Mouse (Mus musculus): ENCODE results near the gene Trim31. TPM values are rescaled to one million over a fixed set of nuclear protein-coding genes. Genes with fewer than 3 reads are reported as not detected.

The Trim31 gene
- polyA plus RNA-seq, 1 experiment = not detected

- no peak overlapping the region for H3K4me2 ChIP-seq (ENCODE audit: low read depth)
- TF ChIP-seq USF1 (IDR thresholded peaks at IDR 0.05; ENCODE audit: low read depth) = no peak
- no peak for TF ChIP-seq MAX (IDR thresholded peaks at IDR 0.05; ENCODE audit: low read depth)
- TF ChIP-seq CEBPB (IDR thresholded peaks at IDR 0.05; ENCODE audit: insufficient read depth, poor library complexity, severe bottlenecking) = no peak
- TF ChIP-seq MYOG (IDR thresholded peaks at IDR 0.05; ENCODE audit: control insufficient read depth in 1 of 3, insufficient read depth in 1 of 3, insufficient read length in 2 of 3, low read depth in 2 of 3) = no peak
- TF ChIP-seq TCF12 (IDR thresholded peaks at IDR 0.05; ENCODE audit: insufficient read depth, poor library complexity, severe bottlenecking) = no peak
- no peak for TF ChIP-seq POLR2A (IDR thresholded peaks at IDR 0.05; ENCODE audit: insufficient read length, low read depth)
- no peak for TF ChIP-seq SRF (IDR thresholded peaks at IDR 0.05; ENCODE audit: control insufficient read depth, insufficient read length, low read depth)
- TF ChIP-seq TCF3 (IDR thresholded peaks at IDR 0.05; ENCODE audit: insufficient read length, low read depth) = no peak
- no peak for TF ChIP-seq REST (IDR thresholded peaks at IDR 0.05; ENCODE audit: insufficient read depth, insufficient read length)
- TF ChIP-seq POLR2AphosphoS2 (IDR thresholded peaks at IDR 0.05; ENCODE audit: insufficient read length, low read depth) = no peak
- TF ChIP-seq MYOD1 (IDR thresholded peaks at IDR 0.05; ENCODE audit: control insufficient read depth in 1 of 3, insufficient read length in 2 of 3, low read depth in 2 of 3) = no peak
Measured at GRCm38 (mm10) chr17:36855484-36855883, 42.4 kb upstream of the Trim31 start.

GRCm38 (mm10) chr17:36856236-36856635 is 41.7 kb upstream of the Trim31 start:
- no peaks in the 10 kb centered on the region for H3K79me2 ChIP-seq (ENCODE audit: control insufficient read depth, insufficient read depth)
- H3K4me2 ChIP-seq (ENCODE audit: low read depth) = no peak overlapping the region
- H3ac ChIP-seq (ENCODE audit: control insufficient read depth, insufficient read length) = no peak overlapping the region
- H3K4me3 ChIP-seq = no peak overlapping the region
- TF ChIP-seq E2F4 (IDR thresholded peaks at IDR 0.05; ENCODE audit: insufficient read depth) (no peak), CEBPB (IDR thresholded peaks at IDR 0.05; ENCODE audit: insufficient read depth, poor library complexity, severe bottlenecking) (no peak), TCF12 (IDR thresholded peaks at IDR 0.05; ENCODE audit: insufficient read depth, poor library complexity, severe bottlenecking) (no peak), SRF (IDR thresholded peaks at IDR 0.05; ENCODE audit: control insufficient read depth, insufficient read length, low read depth) (no peak), POLR2AphosphoS2 (IDR thresholded peaks at IDR 0.05; ENCODE audit: insufficient read length, low read depth) (no peak), MYOG (IDR thresholded peaks at IDR 0.05; ENCODE audit: control insufficient read depth in 1 of 3, insufficient read depth in 1 of 3, insufficient read length in 2 of 3, low read depth in 2 of 3) (no peak), POLR2A (IDR thresholded peaks at IDR 0.05; ENCODE audit: insufficient read length, low read depth) (no peak), MYOD1 (IDR thresholded peaks at IDR 0.05; ENCODE audit: control insufficient read depth in 1 of 3, insufficient read length in 2 of 3, low read depth in 2 of 3) (no peak), USF1 (IDR thresholded peaks at IDR 0.05; ENCODE audit: low read depth) (no peak), REST (IDR thresholded peaks at IDR 0.05; ENCODE audit: insufficient read depth, insufficient read length) (no peak), MAX (IDR thresholded peaks at IDR 0.05; ENCODE audit: low read depth) (no peak), TCF3 (IDR thresholded peaks at IDR 0.05; ENCODE audit: insufficient read length, low read depth) (no peak)
- no peaks in the 10 kb centered on the region for H3K27me3 ChIP-seq (ENCODE audit: control insufficient read depth, insufficient read depth, insufficient read length)
- peaks cover 12% of the 10 kb centered on the region for H3K36me3 ChIP-seq (ENCODE audit: control insufficient read depth, insufficient read depth)

More at GRCm38 (mm10) chr17:36855484-36855883, 42.4 kb upstream of the Trim31 start:
- Histone ChIP-seq H3K4me3 (no peak overlapping the region), H3K27me3 (ENCODE audit: control insufficient read depth, insufficient read depth, insufficient read length) (no peaks in the 10 kb centered on the region), H3K79me2 (ENCODE audit: control insufficient read depth, insufficient read depth) (no peaks in the 10 kb centered on the region), H3K36me3 (ENCODE audit: control insufficient read depth, insufficient read depth) (peaks cover 12% of the 10 kb centered on the region), H3ac (ENCODE audit: control insufficient read depth, insufficient read length) (no peak overlapping the region)

GRCm38 (mm10) chr17:36858181-36858580 is 39.7 kb upstream of the Trim31 start:
- Histone ChIP-seq H3ac (ENCODE audit: control insufficient read depth, insufficient read length) (no peak overlapping the region), H3K4me3 (no peak overlapping the region), H3K27me3 (ENCODE audit: control insufficient read depth, insufficient read depth, insufficient read length) (no peaks in the 10 kb centered on the region), H3K4me2 (ENCODE audit: low read depth) (no peak overlapping the region), H3K79me2 (ENCODE audit: control insufficient read depth, insufficient read depth) (no peaks in the 10 kb centered on the region), H3K36me3 (ENCODE audit: control insufficient read depth, insufficient read depth) (peaks cover 12% of the 10 kb centered on the region)
- TF ChIP-seq E2F4 (IDR thresholded peaks at IDR 0.05; ENCODE audit: insufficient read depth) = no peak
- no peak for TF ChIP-seq MYOG (IDR thresholded peaks at IDR 0.05; ENCODE audit: control insufficient read depth in 1 of 3, insufficient read depth in 1 of 3, insufficient read length in 2 of 3, low read depth in 2 of 3)
- no peak for TF ChIP-seq MAX (IDR thresholded peaks at IDR 0.05; ENCODE audit: low read depth)
- TF ChIP-seq USF1 (IDR thresholded peaks at IDR 0.05; ENCODE audit: low read depth) = no peak
- no peak for TF ChIP-seq POLR2AphosphoS2 (IDR thresholded peaks at IDR 0.05; ENCODE audit: insufficient read length, low read depth)
- no peak for TF ChIP-seq MYOD1 (IDR thresholded peaks at IDR 0.05; ENCODE audit: control insufficient read depth in 1 of 3, insufficient read length in 2 of 3, low read depth in 2 of 3)
- TF ChIP-seq POLR2A (IDR thresholded peaks at IDR 0.05; ENCODE audit: insufficient read length, low read depth) = no peak
- no peak for TF ChIP-seq TCF12 (IDR thresholded peaks at IDR 0.05; ENCODE audit: insufficient read depth, poor library complexity, severe bottlenecking)
- no peak for TF ChIP-seq REST (IDR thresholded peaks at IDR 0.05; ENCODE audit: insufficient read depth, insufficient read length)
- no peak for TF ChIP-seq CEBPB (IDR thresholded peaks at IDR 0.05; ENCODE audit: insufficient read depth, poor library complexity, severe bottlenecking)
- TF ChIP-seq SRF (IDR thresholded peaks at IDR 0.05; ENCODE audit: control insufficient read depth, insufficient read length, low read depth) = no peak
- TF ChIP-seq TCF3 (IDR thresholded peaks at IDR 0.05; ENCODE audit: insufficient read length, low read depth) = no peak

- Histone ChIP-seq H3K36me3 (ENCODE audit: control insufficient read depth, insufficient read depth) (peaks cover 3% of the 10 kb centered on the region), H3K4me3 (no peak overlapping the region), H3K79me2 (ENCODE audit: control insufficient read depth, insufficient read depth) (no peaks in the 10 kb centered on the region), H3K27me3 (ENCODE audit: control insufficient read depth, insufficient read depth, insufficient read length) (peaks cover 4% of the 10 kb centered on the region), H3ac (ENCODE audit: control insufficient read depth, insufficient read length) (no peak overlapping the region), H3K4me2 (ENCODE audit: low read depth) (no peak overlapping the region)
- no peak for TF ChIP-seq POLR2AphosphoS2 (IDR thresholded peaks at IDR 0.05; ENCODE audit: insufficient read length, low read depth)
- TF ChIP-seq TCF3 (IDR thresholded peaks at IDR 0.05; ENCODE audit: insufficient read length, low read depth) = no peak
- no peak for TF ChIP-seq MYOD1 (IDR thresholded peaks at IDR 0.05; ENCODE audit: control insufficient read depth in 1 of 3, insufficient read length in 2 of 3, low read depth in 2 of 3)
- TF ChIP-seq USF1 (IDR thresholded peaks at IDR 0.05; ENCODE audit: low read depth) = no peak
- TF ChIP-seq TCF12 (IDR thresholded peaks at IDR 0.05; ENCODE audit: insufficient read depth, poor library complexity, severe bottlenecking) = no peak
- TF ChIP-seq MAX (IDR thresholded peaks at IDR 0.05; ENCODE audit: low read depth) = no peak
- TF ChIP-seq POLR2A (IDR thresholded peaks at IDR 0.05; ENCODE audit: insufficient read length, low read depth) = no peak
- no peak for TF ChIP-seq E2F4 (IDR thresholded peaks at IDR 0.05; ENCODE audit: insufficient read depth)
- no peak for TF ChIP-seq MYOG (IDR thresholded peaks at IDR 0.05; ENCODE audit: control insufficient read depth in 1 of 3, insufficient read depth in 1 of 3, insufficient read length in 2 of 3, low read depth in 2 of 3)
- no peak for TF ChIP-seq SRF (IDR thresholded peaks at IDR 0.05; ENCODE audit: control insufficient read depth, insufficient read length, low read depth)
- TF ChIP-seq CEBPB (IDR thresholded peaks at IDR 0.05; ENCODE audit: insufficient read depth, poor library complexity, severe bottlenecking) = no peak
- TF ChIP-seq REST (IDR thresholded peaks at IDR 0.05; ENCODE audit: insufficient read depth, insufficient read length) = no peak
Measured at GRCm38 (mm10) chr17:36861680-36862079, 36.2 kb upstream of the Trim31 start.

All from myocyte (in vitro differentiated cells).